ENCODE assay signal across 12 mouse cellular contexts in the genomic region with DNA sequence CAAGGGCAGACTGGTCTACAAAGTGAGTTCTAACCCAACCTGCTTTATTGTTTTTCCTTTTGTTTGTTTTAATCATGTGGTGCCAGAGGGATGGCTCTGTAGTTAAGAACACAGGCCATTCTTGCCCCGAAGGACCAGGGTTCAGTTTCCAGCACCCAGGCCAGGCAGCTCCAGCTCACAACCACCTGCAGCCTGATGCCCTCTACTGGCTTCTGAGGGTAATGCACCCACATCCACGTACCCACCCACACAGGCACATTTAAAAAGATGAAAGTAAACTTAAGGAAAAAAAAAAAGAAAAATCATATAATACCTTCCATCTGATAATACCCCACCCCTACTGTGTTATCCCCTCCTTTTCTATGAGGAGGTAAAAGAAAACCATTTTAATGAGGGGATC. TPM values are rescaled to one million over a fixed set of nuclear protein-coding genes. Genes with fewer than 3 reads are reported as not detected.
A peak's percentile ranks its signal among the peaks of the same experiment; 100 is the strongest.
DNase-seq lines count a peak whose midpoint lies in the region; ATAC-seq and TF ChIP-seq lines count a peak whose summit lies in the region.
"Had no signal": no experiment of that assay in that cellular context is flagged by ENCODE, and none has a peak within 500 bp of the region (broad histone marks: within the 10 kb centered on the region; RNA-seq: fewer than 3 reads in every experiment).

No protein-coding gene starts in this region.

- H3K4me1 ChIP-seq in cerebellum, adult 2 months (ENCODE audit: control insufficient read depth, insufficient read depth, low read length), result peaks cover 18% of the 10 kb centered on the region
- H3K4me1 ChIP-seq in lung, embryonic 14.5 days (ENCODE audit: insufficient read depth), result peaks cover 7% of the 10 kb centered on the region; the same call in 1 of the 2 replicates
- peaks cover 12% of the 10 kb centered on the region for H3K4me1 ChIP-seq in small intestine, adult 2 months (ENCODE audit: control insufficient read depth, insufficient read depth, insufficient read length, low read length)
- H3K4me1 ChIP-seq: limb, embryonic 10.5 days had no signal

- H3K4me2 ChIP-seq in lung, embryonic 14.5 days, result no peak overlapping the region
- H3K4me2 ChIP-seq: embryonic facial prominence, embryonic 15.5 days had no signal

- H3K36me3 ChIP-seq in lung, embryonic 14.5 days (ENCODE audit: insufficient read depth), result 0 out of 2 replicates have a peak, but pooled peaks cover 6% of the 10 kb centered on the region
- H3K36me3 ChIP-seq in small intestine, adult 2 months (ENCODE audit: control insufficient read depth, insufficient read depth, low read length), result no peaks in the 10 kb centered on the region; the same call in 1 of the 2 replicates
- H3K36me3 ChIP-seq: embryonic facial prominence, embryonic 15.5 days had no signal

- no peak overlapping the region for H3K27ac ChIP-seq in cerebellum, adult 2 months (ENCODE audit: insufficient read depth, low read length)
- no peak overlapping the region for H3K27ac ChIP-seq in lung, embryonic 14.5 days (ENCODE audit: low read depth)
- no peak overlapping the region for H3K27ac ChIP-seq in small intestine, adult 2 months (ENCODE audit: insufficient read depth, low read depth, low read length)
- H3K27ac ChIP-seq: limb, embryonic 10.5 days had no signal

- no peaks in the 10 kb centered on the region for H3K27me3 ChIP-seq in cerebellum, adult 2 months (ENCODE audit: control insufficient read depth, insufficient read depth, low read length)
- no peaks in the 10 kb centered on the region for H3K27me3 ChIP-seq in lung, embryonic 14.5 days (ENCODE audit: insufficient read depth, low read length)
- no peaks in the 10 kb centered on the region for H3K27me3 ChIP-seq in small intestine, adult 2 months (ENCODE audit: control insufficient read depth, insufficient read depth, low read length)
- H3K27me3 ChIP-seq: embryonic facial prominence, embryonic 15.5 days had no signal

- no peak for ATAC-seq in lung, embryonic 14.5 days (ENCODE audit: insufficient read depth)
- ATAC-seq in activated CD4-positive, CD25-positive, alpha-beta regulatory T cell, adult 4 months, result peak; percentile 45

- TF ChIP-seq CTCF in cerebellum, adult 2 months (IDR thresholded peaks at IDR 0.05; ENCODE audit: borderline replicate concordance, insufficient read depth, low read depth, low read length), result peak; percentile 31; the same call in 1 of the 2 replicates
- TF ChIP-seq CTCF in lung, embryonic 14.5 days (IDR thresholded peaks at IDR 0.05; ENCODE audit: low read depth), result peak; percentile 56
- TF ChIP-seq CTCF in small intestine, adult 2 months (IDR thresholded peaks at IDR 0.05; ENCODE audit: extremely low read depth, insufficient read length, insufficient replicate concordance, low read depth, low read length), result peak; percentile 47; the same call in 1 of the 2 replicates

- WGBS in cerebellum, adult 2 months, result 96% methylated on average over 2 of the region's 2 CpGs
- 94% methylated on average over 2 of the region's 2 CpGs for WGBS in lung, embryonic 14.5 days
- 91% methylated on average over 2 of the region's 2 CpGs for WGBS in small intestine, adult 2 months

- no peak for TF ChIP-seq POLR2A in cerebellum, adult 2 months (IDR thresholded peaks at IDR 0.05; ENCODE audit: borderline replicate concordance, insufficient read depth, low read length)
- no peak for TF ChIP-seq POLR2A in small intestine, adult 2 months (IDR thresholded peaks at IDR 0.05; ENCODE audit: low read depth, low read length)

- no peaks in the 10 kb centered on the region for H3K9me3 ChIP-seq in lung, embryonic 14.5 days (ENCODE audit: low read depth, low read length)
- H3K9me3 ChIP-seq: embryonic facial prominence, embryonic 15.5 days; limb, embryonic 10.5 days had no signal

- no peak overlapping the region for H3K9ac ChIP-seq in lung, embryonic 14.5 days
- H3K9ac ChIP-seq: embryonic facial prominence, embryonic 15.5 days had no signal

- DNase-seq in cerebellum, adult 2 months, result no peak
- DNase-seq in cerebellum, postnatal 4 days (ENCODE audit: low spot score in 2 of 2), result no peak
- no peak for DNase-seq in lung, embryonic 14.5 days
- no peak for DNase-seq in lung, postnatal 36 days
- DNase-seq in right cerebral cortex, postnatal 36 days (ENCODE audit: low spot score in 2 of 2), result no peak
- no peak for DNase-seq in left cerebral cortex, adult 11 months (ENCODE audit: low spot score)
- DNase-seq: cerebellum, adult 8-10 months; kidney, postnatal 25 days had no signal

- no peak overlapping the region for H3K4me3 ChIP-seq in cerebellum, adult 2 months (replicated peaks; ENCODE audit: insufficient read depth, low read depth, low read length)
- H3K4me3 ChIP-seq in lung, embryonic 14.5 days (ENCODE audit: low read depth, low read length), result no peak overlapping the region
- no peak overlapping the region for H3K4me3 ChIP-seq in small intestine, adult 2 months (ENCODE audit: low read depth, low read length)
- H3K4me3 ChIP-seq: embryonic facial prominence, embryonic 15.5 days; limb, embryonic 10.5 days had no signal

RNA-seq across cellular contexts. Expression of a gene that starts 11.9 kb away (rescaled TPM):
- 10.5 and 10.7 TPM in 2 replicates for polyA plus RNA-seq in cerebellum, adult 2 months (2012; rRNA removed)
- polyA plus RNA-seq in lung, embryonic 14.5 days (2014; fragmentation: Nextera tagmentation; extraction: Ambion mirVana), result 28.9 and 31.3 TPM in 2 replicates
- 10 to 100 TPM; 11.9 to 13.0 TPM for polyA plus RNA-seq in activated CD4-positive, CD25-positive, alpha-beta regulatory T cell, adult 4 months (2017; shearing (Covaris generic))
- 6.3 and 7.4 TPM in 2 replicates for polyA plus RNA-seq in small intestine, adult 2 months (2012; rRNA removed)
